Mouse (Mus musculus): ENCODE data around the gene Fam168a. TPM values are rescaled to one million over a fixed set of nuclear protein-coding genes. Genes with fewer than 3 reads are reported as not detected.

Gene Fam168a
- polyA plus RNA-seq, 1 experiment from 2014 or later = 13.2 TPM

DNA sequence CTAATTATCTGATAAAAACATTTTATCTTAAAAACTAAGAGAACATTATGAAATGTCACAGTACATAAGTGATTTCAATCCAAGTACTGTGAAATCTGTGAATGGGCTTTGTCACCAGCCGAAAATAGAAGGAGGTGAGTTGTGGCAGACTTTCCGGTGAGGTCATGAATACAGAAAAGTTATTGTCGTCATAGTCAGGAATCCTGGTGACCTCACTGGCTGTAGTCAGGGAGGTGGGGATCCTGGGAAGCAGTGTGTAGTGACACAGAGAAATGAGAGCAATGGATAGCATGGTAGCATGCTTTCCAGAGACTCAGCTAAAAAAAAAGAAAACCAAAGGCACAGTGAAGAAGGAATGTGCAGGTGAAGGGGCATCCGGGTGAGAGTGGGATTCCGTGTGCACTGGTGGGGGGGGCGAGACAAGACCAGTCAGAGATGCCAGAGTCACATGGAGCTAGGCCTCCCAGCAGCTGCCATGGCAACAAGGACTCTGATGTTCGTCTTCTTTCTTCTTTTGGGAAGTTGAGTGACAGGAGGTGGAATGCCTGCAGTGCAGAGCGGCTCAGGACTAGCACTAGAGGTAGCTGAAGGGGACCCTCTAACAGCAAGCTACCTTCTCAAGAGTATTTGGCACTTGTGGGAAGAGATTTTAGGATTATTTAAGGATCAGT, 109.6 kb downstream of the Fam168a start:
- ATAC-seq = no peak
- Histone ChIP-seq H3K9me3 (ENCODE audit: control insufficient read depth) (no peaks in the 10 kb centered on the region), H3K36me3 (ENCODE audit: control insufficient read depth, insufficient read depth) (no peaks in the 10 kb centered on the region), H3K27ac (ENCODE audit: low read depth, low read length) (no peak overlapping the region), H3K4me2 (replicated peaks; ENCODE audit: low read depth) (no peak overlapping the region), H3K9ac (ENCODE audit: low read depth, low read length) (no peak overlapping the region), H3K4me3 (ENCODE audit: low read depth, low read length) (no peak overlapping the region), H3K4me1 (replicated peaks; ENCODE audit: control insufficient read depth, insufficient read depth, low read length) (no peaks in the 10 kb centered on the region), H3K27me3 (replicated peaks; ENCODE audit: control insufficient read depth, insufficient read depth, low read length) (no peaks in the 10 kb centered on the region)
- 69% methylated on average over 8 of the region's 8 CpGs for WGBS
- no peak for TF ChIP-seq CTCF (IDR thresholded peaks at IDR 0.05; ENCODE audit: low read depth)

DNA sequence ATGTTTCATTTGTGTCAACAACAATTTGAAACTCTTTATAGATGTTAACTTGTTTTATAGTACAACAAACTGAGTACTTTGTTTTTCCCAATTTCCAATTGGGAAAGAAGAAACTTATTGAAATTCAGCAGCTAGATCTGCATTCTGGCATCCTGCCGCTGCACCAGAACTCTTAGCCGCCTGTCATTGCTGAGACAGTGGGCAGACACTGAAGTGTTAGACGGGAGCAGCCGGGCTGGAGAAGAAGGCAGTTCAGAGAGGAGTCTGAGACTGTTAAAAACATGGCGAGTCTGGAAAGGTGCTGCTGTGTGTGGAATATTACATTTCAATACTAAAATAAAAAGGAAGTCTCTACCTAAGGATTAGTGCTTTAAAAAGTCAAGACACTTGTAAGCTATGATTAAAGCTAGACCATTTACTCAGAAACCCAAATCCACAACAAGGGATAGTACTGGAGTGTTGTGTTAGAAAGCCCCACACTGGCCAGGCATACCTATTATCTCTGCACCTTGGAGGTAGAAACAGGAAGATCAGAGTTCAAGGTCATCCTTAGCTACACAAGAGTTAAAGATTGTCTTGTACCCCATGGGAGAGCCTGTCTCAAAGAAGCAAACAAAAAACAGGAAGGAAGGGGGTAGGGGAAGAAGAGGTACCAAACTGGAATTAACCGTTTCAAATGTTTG, 110.5 kb downstream of the Fam168a start:
- no peak overlapping the region for H3K4me3 ChIP-seq (ENCODE audit: low read depth, low read length)
- H3K36me3 ChIP-seq (ENCODE audit: control insufficient read depth, insufficient read depth) = no peaks in the 10 kb centered on the region
- H3K9me3 ChIP-seq (ENCODE audit: control insufficient read depth) = no peaks in the 10 kb centered on the region
- no peak for ATAC-seq
- H3K4me1 ChIP-seq (replicated peaks; ENCODE audit: control insufficient read depth, insufficient read depth, low read length) = no peaks in the 10 kb centered on the region
- no peak overlapping the region for H3K27ac ChIP-seq (ENCODE audit: low read depth, low read length)
- WGBS = 70% methylated on average over 6 of the region's 6 CpGs
- TF ChIP-seq CTCF (IDR thresholded peaks at IDR 0.05; ENCODE audit: low read depth) = no peak
- no peak overlapping the region for H3K9ac ChIP-seq (ENCODE audit: low read depth, low read length)
- no peaks in the 10 kb centered on the region for H3K27me3 ChIP-seq (replicated peaks; ENCODE audit: control insufficient read depth, insufficient read depth, low read length)
- H3K4me2 ChIP-seq (replicated peaks; ENCODE audit: low read depth) = no peak overlapping the region

DNA sequence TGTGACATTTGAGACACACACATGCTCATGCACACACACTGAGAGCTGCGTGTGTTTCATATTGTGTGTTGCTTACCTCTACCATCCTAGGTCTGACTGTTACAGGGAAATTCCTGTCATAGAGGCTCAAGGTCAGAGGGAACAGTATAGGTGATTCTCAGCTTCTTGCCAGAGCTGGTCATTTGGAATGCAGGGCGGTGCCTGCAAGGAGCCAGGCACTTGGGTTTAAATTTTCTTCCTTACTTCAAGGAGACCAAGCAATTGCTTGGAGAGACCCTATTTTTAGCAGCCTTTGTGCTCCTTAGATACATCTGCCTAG, 111.0 kb downstream of the Fam168a start:
- no peaks in the 10 kb centered on the region for H3K36me3 ChIP-seq (ENCODE audit: control insufficient read depth, insufficient read depth)
- no peak overlapping the region for H3K4me3 ChIP-seq (ENCODE audit: low read depth, low read length)
- 78% methylated on average over 2 of the region's 2 CpGs for WGBS
- no peak overlapping the region for H3K9ac ChIP-seq (ENCODE audit: low read depth, low read length)
- no peak overlapping the region for H3K4me2 ChIP-seq (replicated peaks; ENCODE audit: low read depth)
- no peaks in the 10 kb centered on the region for H3K9me3 ChIP-seq (ENCODE audit: control insufficient read depth)
- ATAC-seq = no peak
- TF ChIP-seq CTCF (IDR thresholded peaks at IDR 0.05; ENCODE audit: low read depth) = no peak
- no peak overlapping the region for H3K27ac ChIP-seq (ENCODE audit: low read depth, low read length)
- no peaks in the 10 kb centered on the region for H3K27me3 ChIP-seq (replicated peaks; ENCODE audit: control insufficient read depth, insufficient read depth, low read length)
- no peaks in the 10 kb centered on the region for H3K4me1 ChIP-seq (replicated peaks; ENCODE audit: control insufficient read depth, insufficient read depth, low read length)

DNA sequence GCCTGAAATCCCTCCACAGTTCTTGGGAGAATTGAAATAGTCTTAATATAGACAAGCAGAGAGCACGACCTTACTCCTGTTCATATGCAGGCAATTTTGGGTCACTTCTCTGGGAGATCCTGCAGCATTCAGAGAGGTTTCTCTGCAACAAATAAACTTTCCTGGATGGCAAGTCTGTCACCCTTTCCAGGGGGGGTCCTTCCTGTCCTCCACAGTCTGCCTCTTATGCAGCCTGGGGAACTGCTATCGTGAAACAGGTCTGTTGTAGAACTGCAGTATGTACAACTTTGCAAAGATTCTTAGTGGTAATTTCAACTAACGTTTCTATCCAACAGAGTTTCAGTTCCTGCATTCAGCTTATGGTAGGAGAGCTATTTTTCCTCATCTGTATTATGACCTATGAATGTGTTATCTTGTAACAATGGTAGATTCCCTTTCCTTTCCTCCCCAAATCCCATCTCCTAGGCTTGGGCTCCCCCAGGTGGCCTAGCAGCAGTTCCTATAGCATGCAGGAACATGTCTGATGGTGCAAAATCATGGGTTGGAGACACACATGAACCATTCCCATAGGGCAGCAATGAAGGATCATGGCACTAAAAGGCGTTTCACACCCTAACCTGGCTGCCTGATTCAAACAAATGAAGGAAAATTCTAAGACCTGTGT, 112.1 kb downstream of the Fam168a start:
- no peak overlapping the region for H3K27ac ChIP-seq (ENCODE audit: low read depth, low read length)
- no peak overlapping the region for H3K4me3 ChIP-seq (ENCODE audit: low read depth, low read length)
- H3K4me2 ChIP-seq (replicated peaks; ENCODE audit: low read depth) = no peak overlapping the region
- TF ChIP-seq CTCF (IDR thresholded peaks at IDR 0.05; ENCODE audit: low read depth) = peak; percentile 69
- no peaks in the 10 kb centered on the region for H3K4me1 ChIP-seq (replicated peaks; ENCODE audit: control insufficient read depth, insufficient read depth, low read length)
- no peaks in the 10 kb centered on the region for H3K9me3 ChIP-seq (ENCODE audit: control insufficient read depth)
- no peaks in the 10 kb centered on the region for H3K36me3 ChIP-seq (ENCODE audit: control insufficient read depth, insufficient read depth)
- WGBS = 88% methylated on average over 4 of the region's 4 CpGs
- no peak for ATAC-seq
- H3K27me3 ChIP-seq (replicated peaks; ENCODE audit: control insufficient read depth, insufficient read depth, low read length) = no peaks in the 10 kb centered on the region
- H3K9ac ChIP-seq (ENCODE audit: low read depth, low read length) = no peak overlapping the region

- WGBS = 93% methylated on average over 3 of the region's 3 CpGs
- H3K4me2 ChIP-seq (replicated peaks; ENCODE audit: low read depth) = no peak overlapping the region
- H3K27ac ChIP-seq (ENCODE audit: low read depth, low read length) = no peak overlapping the region
- H3K9ac ChIP-seq (ENCODE audit: low read depth, low read length) = no peak overlapping the region
- ATAC-seq = no peak
- no peaks in the 10 kb centered on the region for H3K9me3 ChIP-seq (ENCODE audit: control insufficient read depth)
- TF ChIP-seq CTCF (IDR thresholded peaks at IDR 0.05; ENCODE audit: low read depth) = no peak
- peaks cover 5% of the 10 kb centered on the region; the same call in 1 of the 2 replicates for H3K36me3 ChIP-seq (ENCODE audit: control insufficient read depth, insufficient read depth)
- H3K4me3 ChIP-seq (ENCODE audit: low read depth, low read length) = no peak overlapping the region
- no peaks in the 10 kb centered on the region for H3K4me1 ChIP-seq (replicated peaks; ENCODE audit: control insufficient read depth, insufficient read depth, low read length)
- no peaks in the 10 kb centered on the region for H3K27me3 ChIP-seq (replicated peaks; ENCODE audit: control insufficient read depth, insufficient read depth, low read length)
These were observed 118.2 kb downstream of the Fam168a start for GRCm38 (mm10) chr7:100824661-100825060.

- ATAC-seq = no peak
- Histone ChIP-seq H3K9ac (ENCODE audit: low read depth, low read length) (no peak overlapping the region), H3K27ac (ENCODE audit: low read depth, low read length) (no peak overlapping the region), H3K9me3 (ENCODE audit: control insufficient read depth) (no peaks in the 10 kb centered on the region), H3K36me3 (ENCODE audit: control insufficient read depth, insufficient read depth) (peaks cover 5% of the 10 kb centered on the region; the same call in 1 of the 2 replicates), H3K4me2 (replicated peaks; ENCODE audit: low read depth) (no peak overlapping the region), H3K4me1 (replicated peaks; ENCODE audit: control insufficient read depth, insufficient read depth, low read length) (no peaks in the 10 kb centered on the region), H3K4me3 (ENCODE audit: low read depth, low read length) (no peak overlapping the region), H3K27me3 (replicated peaks; ENCODE audit: control insufficient read depth, insufficient read depth, low read length) (no peaks in the 10 kb centered on the region)
- 70% methylated on average over 2 of the region's 2 CpGs for WGBS
- TF ChIP-seq CTCF (IDR thresholded peaks at IDR 0.05; ENCODE audit: low read depth) = no peak
These were observed 122.1 kb downstream of the Fam168a start for GRCm38 (mm10) chr7:100828549-100828948.
